13 mouse cellular contexts compared by ENCODE assay signal in the genomic region with DNA sequence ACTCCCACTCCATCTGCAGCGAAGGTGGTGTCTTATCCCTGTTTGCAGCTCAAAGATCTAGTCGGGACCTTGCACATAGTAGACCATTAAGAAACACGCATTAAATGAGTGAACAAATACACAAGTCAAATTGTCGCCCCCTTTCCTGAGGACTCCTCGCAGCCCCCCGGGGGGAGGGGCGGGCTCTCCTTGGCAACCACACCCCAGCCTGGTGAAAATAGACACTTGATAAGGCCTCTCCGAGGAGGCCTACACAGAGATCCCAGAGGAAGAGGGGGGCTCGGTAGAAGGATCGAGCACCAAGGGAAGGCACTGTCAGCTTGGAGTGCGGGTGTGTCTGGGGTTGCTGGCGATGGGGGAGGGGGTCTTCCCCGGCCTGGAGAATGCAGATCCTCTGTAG. TPM values are rescaled to one million over a fixed set of nuclear protein-coding genes. Genes with fewer than 3 reads are reported as not detected.
A peak's percentile ranks its signal among the peaks of the same experiment; 100 is the strongest.
DNase-seq lines count a peak whose midpoint lies in the region; ATAC-seq lines count a peak whose summit lies in the region.
"Had no signal": no experiment of that assay in that cellular context is flagged by ENCODE, and none has a peak within 500 bp of the region (broad histone marks: within the 10 kb centered on the region; RNA-seq: fewer than 3 reads in every experiment).

No protein-coding gene starts in this region.

- intact Hi-C loops in heart, postnatal 10 days (cut with DNase I): no loop called here
- intact Hi-C loops in left cerebral cortex, postnatal 36 days (cut with DNase I): loop anchor here (5.0 kb wide), 1 partner anchor 41 kb away; no protein-coding TSS in a partner anchor

- peaks cover 52% of the 10 kb centered on the region for H3K27me3 ChIP-seq in heart, embryonic 15.5 days
- peaks cover 51% of the 10 kb centered on the region for H3K27me3 ChIP-seq in midbrain, embryonic 11.5 days (ENCODE audit: control insufficient read depth, insufficient read depth, low read length)
- peaks cover 50% of the 10 kb centered on the region for H3K27me3 ChIP-seq in midbrain, embryonic 14.5 days (ENCODE audit: control insufficient read depth, insufficient read depth, low read length)
- peaks cover 64% of the 10 kb centered on the region for H3K27me3 ChIP-seq in neural tube, embryonic 12.5 days (replicated peaks)

- ATAC-seq in heart, embryonic 15.5 days (replicated peaks; ENCODE audit: insufficient number of reproducible peaks, insufficient read depth, low FRiP score, low read depth): no peak
- no peak for ATAC-seq in midbrain, embryonic 11.5 days (ENCODE audit: low FRiP score)
- ATAC-seq in midbrain, embryonic 14.5 days (ENCODE audit: low FRiP score, low TSS enrichment): no peak
- ATAC-seq in neural tube, embryonic 12.5 days (ENCODE audit: low FRiP score, low read depth): no peak
- ATAC-seq: liver, embryonic 12.5 days had no signal

- peaks cover 46% of the 10 kb centered on the region for H3K4me1 ChIP-seq in heart, embryonic 15.5 days (replicated peaks)
- H3K4me1 ChIP-seq in midbrain, embryonic 11.5 days (ENCODE audit: control insufficient read depth, insufficient read depth, low read length): peaks cover 19% of the 10 kb centered on the region
- peaks cover 15% of the 10 kb centered on the region for H3K4me1 ChIP-seq in midbrain, embryonic 14.5 days (ENCODE audit: control insufficient read depth, insufficient read depth, low read length)
- H3K4me1 ChIP-seq in neural tube, embryonic 12.5 days: peaks cover 41% of the 10 kb centered on the region

- H3K36me3 ChIP-seq in heart, embryonic 15.5 days: no peaks in the 10 kb centered on the region
- no peaks in the 10 kb centered on the region for H3K36me3 ChIP-seq in midbrain, embryonic 11.5 days (ENCODE audit: control insufficient read depth, insufficient read depth, low read length)
- H3K36me3 ChIP-seq in midbrain, embryonic 14.5 days (ENCODE audit: control insufficient read depth, insufficient read depth, low read length): no peaks in the 10 kb centered on the region
- H3K36me3 ChIP-seq in neural tube, embryonic 12.5 days: no peaks in the 10 kb centered on the region
- H3K36me3 ChIP-seq: liver, embryonic 12.5 days had no signal

- peak overlapping the region; percentile 97 for H3K4me2 ChIP-seq in heart, embryonic 15.5 days
- H3K4me2 ChIP-seq in midbrain, embryonic 11.5 days: no peak overlapping the region
- no peak overlapping the region for H3K4me2 ChIP-seq in midbrain, embryonic 14.5 days (ENCODE audit: low read length)
- peak overlapping the region; percentile 97 for H3K4me2 ChIP-seq in neural tube, embryonic 12.5 days (replicated peaks)

- 4% methylated on average over 13 of the region's 13 CpGs for WGBS in heart, embryonic 15.5 days
- 1% methylated on average over 13 of the region's 13 CpGs for WGBS in midbrain, embryonic 11.5 days
- WGBS in midbrain, embryonic 14.5 days: under 1% methylated on average over 13 of the region's 13 CpGs
- under 1% methylated on average over 13 of the region's 13 CpGs for WGBS in neural tube, embryonic 12.5 days

- no peak overlapping the region for H3K27ac ChIP-seq in heart, embryonic 15.5 days
- H3K27ac ChIP-seq in midbrain, embryonic 11.5 days (ENCODE audit: low read depth, low read length): no peak overlapping the region
- no peak overlapping the region for H3K27ac ChIP-seq in midbrain, embryonic 14.5 days (replicated peaks; ENCODE audit: low read depth, low read length)
- H3K27ac ChIP-seq in neural tube, embryonic 12.5 days: no peak overlapping the region
- H3K27ac ChIP-seq: liver, embryonic 12.5 days had no signal

- peak; percentile 57 for DNase-seq in cerebellum, adult 11-12 months
- no peak for DNase-seq in cerebellum, adult 8-10 months
- no peak for DNase-seq in heart, postnatal 10 days
- peak; percentile 89 for DNase-seq in midbrain, embryonic 11.5 days (ENCODE audit: low spot score, missing footprints)
- DNase-seq in midbrain, embryonic 14.5 days: no peak
- no peak for DNase-seq in left cerebral cortex, postnatal 36 days (ENCODE audit: low spot score in 2 of 2)
- DNase-seq: kidney, adult 2 months; layer of hippocampus, postnatal 36 days; right cerebral cortex, postnatal 4 days had no signal

- H3K9ac ChIP-seq in heart, embryonic 15.5 days: no peak overlapping the region
- H3K9ac ChIP-seq in midbrain, embryonic 11.5 days (ENCODE audit: low read length): no peak overlapping the region
- no peak overlapping the region for H3K9ac ChIP-seq in midbrain, embryonic 14.5 days (replicated peaks; ENCODE audit: low read length)
- no peak overlapping the region for H3K9ac ChIP-seq in neural tube, embryonic 12.5 days
- H3K9ac ChIP-seq: liver, embryonic 12.5 days had no signal

- H3K9me3 ChIP-seq in heart, embryonic 15.5 days (replicated peaks): no peaks in the 10 kb centered on the region
- no peaks in the 10 kb centered on the region for H3K9me3 ChIP-seq in midbrain, embryonic 11.5 days (ENCODE audit: control insufficient read depth, low read length)
- no peaks in the 10 kb centered on the region for H3K9me3 ChIP-seq in midbrain, embryonic 14.5 days (ENCODE audit: control insufficient read depth, low read length)
- no peaks in the 10 kb centered on the region for H3K9me3 ChIP-seq in neural tube, embryonic 12.5 days
- H3K9me3 ChIP-seq: liver, embryonic 12.5 days had no signal

- peak overlapping the region; percentile 62; the same call in 1 of the 2 replicates for H3K4me3 ChIP-seq in heart, embryonic 15.5 days
- H3K4me3 ChIP-seq in midbrain, embryonic 11.5 days (ENCODE audit: low read depth, low read length): no peak overlapping the region
- H3K4me3 ChIP-seq in midbrain, embryonic 14.5 days (replicated peaks; ENCODE audit: low read depth, low read length): no peak overlapping the region
- H3K4me3 ChIP-seq in neural tube, embryonic 12.5 days: no peak overlapping the region
- H3K4me3 ChIP-seq: erythroblast, embryonic 14.5 days had no signal

RNA-seq across cellular contexts. Expression of a gene that starts 1.2 kb away (rescaled TPM):
- 10.1 and 11.0 TPM in 2 replicates for polyA plus RNA-seq in heart, embryonic 15.5 days (2015; fragmentation: Nextera tagmentation; extraction: Ambion mirVana)
- total RNA-seq in heart, postnatal 10 days (2021): 100 to 1,000 TPM; 111 to 112 TPM
- 0.69 and 1.2 TPM in 2 replicates for polyA plus RNA-seq in midbrain, embryonic 11.5 days (2014; fragmentation: Nextera tagmentation; extraction: Ambion mirVana)
- 4.4 and 4.9 TPM in 2 replicates for polyA plus RNA-seq in midbrain, embryonic 14.5 days (2014; fragmentation: Nextera tagmentation; extraction: Ambion mirVana)
- polyA plus RNA-seq in neural tube, embryonic 12.5 days (2016; fragmentation: Nextera tagmentation; extraction: Ambion mirVana): 1.4 and 1.8 TPM in 2 replicates
- total RNA-seq in left cerebral cortex, postnatal 36 days (2021): 10 to 100 TPM; 83.4 to 97.3 TPM

RNA-seq across cellular contexts. Expression of a gene that starts 49.8 kb away (rescaled TPM):
- 44.8 and 54.8 TPM in 2 replicates for polyA plus RNA-seq in heart, embryonic 15.5 days (2015; fragmentation: Nextera tagmentation; extraction: Ambion mirVana)
- 10 to 100 TPM; 47.4 to 55.5 TPM for total RNA-seq in heart, postnatal 10 days (2021)
- 90.9 and 93.4 TPM in 2 replicates for polyA plus RNA-seq in midbrain, embryonic 11.5 days (2014; fragmentation: Nextera tagmentation; extraction: Ambion mirVana)
- polyA plus RNA-seq in midbrain, embryonic 14.5 days (2014; fragmentation: Nextera tagmentation; extraction: Ambion mirVana): 128 and 163 TPM in 2 replicates
- polyA plus RNA-seq in neural tube, embryonic 12.5 days (2016; fragmentation: Nextera tagmentation; extraction: Ambion mirVana): 137 and 144 TPM in 2 replicates
- total RNA-seq in left cerebral cortex, postnatal 36 days (2021): 100 to 1,000 TPM; 110 to 111 TPM

Comparison
In these comparisons a context has a peak if more than half of its experiments do, and no peak if none do; other contexts are left out.
1. DNase-seq: peak in cerebellum, adult 11-12 months (single experiment) and midbrain, embryonic 11.5 days (single experiment); none in cerebellum, adult 8-10 months (single experiment), heart, postnatal 10 days (0 of 2), midbrain, embryonic 14.5 days (single experiment) and left cerebral cortex, postnatal 36 days (0 of 2).
2. H3K4me2 ChIP-seq: peak in heart, embryonic 15.5 days (single experiment) and neural tube, embryonic 12.5 days (single experiment); none in midbrain, embryonic 11.5 days (single experiment) and midbrain, embryonic 14.5 days (single experiment).